Mouse (Mus musculus) liver, embryonic 11.5 days (tissue): ENCODE measurements at regions not wholly inside any gene's neighbourhood (a gene's known extent, or its start where the extent isn't known, plus 50 kb on each side); places are given as distances from the start of the nearest gene placed in this dataset.
"Not testable (repeated sequence)": the region's sequence is repeated elsewhere in the genome, so short reads cannot be mapped to it uniquely, and the experiment has no call there.

Experiments used
- ATAC-seq: fragments of 200-750 bp; cut with Nextera tagmentation; replicated peaks from 2 replicates; pipeline ENCODE4 v1.8.0; 2017; ENCODE audit warnings: moderate number of reproducible peaks, mild to moderate bottlenecking, moderate TSS enrichment, moderate library complexity; ENCODE audit not compliant: low FRiP score
- DNase-seq: peaks from one replicate; pipeline ENCODE4 v3.0.0-alpha.2; 2017; ENCODE audit warnings: low spot score
- H3K27ac ChIP-seq: fragments of 300-500 bp; sonication (generic); 2 replicates; pipeline ENCODE4 v1.5.1; 2014; ENCODE audit warnings: mild to moderate bottlenecking, low read depth, low read length, control low read depth
- H3K27me3 ChIP-seq: fragments of 300-500 bp; sonication (generic); replicated peaks from 2 replicates; pipeline ENCODE4 v1.6.1; 2014; ENCODE audit warnings: low read length, mixed read lengths; ENCODE audit not compliant: control insufficient read depth, insufficient read depth
- H3K36me3 ChIP-seq: fragments of 300-500 bp; sonication (generic); 2 replicates; pipeline ENCODE4 v1.6.1; 2014; ENCODE audit warnings: mild to moderate bottlenecking, low read length, moderate library complexity, mixed read lengths; ENCODE audit not compliant: control insufficient read depth, insufficient read depth
- H3K4me1 ChIP-seq: fragments of 300-500 bp; sonication (generic); replicated peaks from 2 replicates; pipeline ENCODE4 v1.6.1; 2014; ENCODE audit warnings: low read length, mixed read lengths; ENCODE audit not compliant: control insufficient read depth, insufficient read depth
- H3K4me2 ChIP-seq: fragments of 300-500 bp; sonication (generic); 2 replicates; pipeline ENCODE4 v1.6.1; 2014; ENCODE audit warnings: mild to moderate bottlenecking, control low read depth, moderate library complexity
- H3K4me3 ChIP-seq: fragments of 300-500 bp; sonication (generic); 2 replicates; pipeline ENCODE4 v1.5.1; 2014; ENCODE audit warnings: low read depth, low read length, control low read depth
- H3K9ac ChIP-seq: fragments of 300-500 bp; sonication (generic); 2 replicates; pipeline ENCODE4 v1.6.1; 2014; ENCODE audit warnings: low read depth, low read length, control low read depth
- H3K9me3 ChIP-seq: fragments of 300-500 bp; sonication (generic); 2 replicates; pipeline ENCODE4 v1.6.1; 2016; ENCODE audit warnings: low read length, inconsistent platforms, mixed read lengths; ENCODE audit not compliant: control insufficient read depth
- WGBS: fragments of 180-500 bp; shearing (Covaris S2); extraction: QIAGEN DNeasy Blood & Tissue Kit; methylation state at CpG from one replicate; pipeline ENCODE4 v1.1.7; 2014; 5-methylcytosine and 5-hydroxymethylcytosine counted together

DNA sequence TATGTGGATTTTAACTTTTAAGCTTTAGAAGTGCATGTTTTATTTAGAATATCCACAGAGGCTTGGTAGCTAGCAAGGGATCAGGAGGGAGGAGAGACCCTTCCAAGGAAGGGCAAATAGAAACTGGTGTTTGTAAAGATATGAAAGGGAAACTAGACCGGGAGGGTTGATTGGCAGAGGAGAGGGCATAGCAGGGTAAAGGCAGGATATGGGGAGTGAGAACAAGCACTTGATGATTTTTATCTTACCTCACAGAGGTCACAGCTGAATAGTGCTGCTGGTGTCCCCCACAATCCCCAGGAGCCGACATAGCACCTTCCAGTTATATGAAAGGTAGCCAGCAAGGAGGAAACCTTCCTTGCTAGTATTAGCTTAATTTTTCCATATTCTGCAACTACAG, 135.4 kb upstream of the Tet2 start:
- peak; percentile 62 for ATAC-seq
- H3K4me2 ChIP-seq = no peak overlapping the region
- WGBS = 56% methylated on average over 2 of the region's 2 CpGs

DNA sequence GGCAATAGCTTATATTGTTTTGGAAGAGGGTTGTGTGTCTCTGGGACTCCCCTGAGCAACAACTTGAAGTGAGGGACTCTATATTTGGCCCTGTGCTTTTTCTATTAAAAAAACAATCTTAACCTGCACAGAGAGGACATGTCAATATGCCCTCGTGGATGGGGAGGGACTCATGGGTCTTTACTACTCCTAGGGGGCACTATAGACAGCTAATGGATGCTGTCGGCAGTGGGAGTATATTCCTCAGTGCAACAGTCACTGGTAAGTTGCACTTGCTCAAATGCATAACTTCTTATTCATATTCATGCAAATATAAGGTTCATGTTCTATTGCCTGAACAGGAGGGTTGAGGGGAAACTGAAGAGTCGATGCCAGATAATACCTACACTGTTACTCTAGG, 135.9 kb upstream of the Tet2 start:
- 81% methylated on average over 3 of the region's 3 CpGs for WGBS

More for the DNA sequence above, 135.4 kb upstream of the Tet2 start:
- no peak overlapping the region for H3K4me3 ChIP-seq
- no peak overlapping the region for H3K9ac ChIP-seq
- no peaks in the 10 kb centered on the region for H3K27me3 ChIP-seq
- H3K27ac ChIP-seq = no peak overlapping the region
- H3K4me1 ChIP-seq = no peaks in the 10 kb centered on the region
- no peaks in the 10 kb centered on the region for H3K36me3 ChIP-seq
- DNase-seq = no peak
- no peaks in the 10 kb centered on the region for H3K9me3 ChIP-seq

DNA sequence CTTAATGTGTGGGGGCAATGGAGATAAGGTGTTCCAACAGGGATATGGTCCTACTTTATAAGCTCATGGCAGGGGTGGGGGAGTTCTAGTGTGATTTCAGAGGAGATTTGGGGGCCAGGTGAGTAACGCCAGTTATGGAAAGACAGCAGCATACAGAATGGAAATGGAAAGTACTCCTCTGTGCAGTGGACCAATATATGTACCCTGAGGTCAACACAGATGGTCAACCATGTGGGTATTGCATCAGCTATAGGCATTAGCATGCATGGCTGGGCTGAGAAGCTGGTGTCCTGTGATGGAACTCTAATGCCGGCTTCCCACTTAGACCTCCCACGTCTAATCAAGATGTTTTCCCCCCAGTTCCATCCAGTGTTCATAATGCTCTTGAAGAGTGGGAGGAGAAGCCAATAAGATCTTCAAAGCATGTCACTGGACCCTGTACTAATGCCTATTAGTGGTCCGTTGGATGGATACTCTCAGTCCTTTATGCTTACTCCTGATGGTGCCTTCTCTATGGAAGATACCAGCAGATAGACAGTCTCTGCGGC, 139.3 kb upstream of the Tet2 start:
- Histone ChIP-seq H3K36me3 (no peaks in the 10 kb centered on the region), H3K27ac (no peak overlapping the region), H3K4me3 (no peak overlapping the region), H3K4me1 (no peaks in the 10 kb centered on the region), H3K9ac (no peak overlapping the region), H3K4me2 (no peak overlapping the region), H3K9me3 (no peaks in the 10 kb centered on the region), H3K27me3 (no peaks in the 10 kb centered on the region)
- ATAC-seq = no peak
- DNase-seq = no peak
- WGBS = 90% methylated on average over 5 of the region's 5 CpGs

More for the DNA sequence above, 135.9 kb upstream of the Tet2 start:
- Histone ChIP-seq H3K9ac (no peak overlapping the region), H3K4me2 (no peak overlapping the region), H3K4me1 (no peaks in the 10 kb centered on the region), H3K27ac (no peak overlapping the region), H3K27me3 (no peaks in the 10 kb centered on the region), H3K36me3 (no peaks in the 10 kb centered on the region), H3K9me3 (no peaks in the 10 kb centered on the region), H3K4me3 (no peak overlapping the region)
- DNase-seq (no peak), ATAC-seq (no peak)

DNA sequence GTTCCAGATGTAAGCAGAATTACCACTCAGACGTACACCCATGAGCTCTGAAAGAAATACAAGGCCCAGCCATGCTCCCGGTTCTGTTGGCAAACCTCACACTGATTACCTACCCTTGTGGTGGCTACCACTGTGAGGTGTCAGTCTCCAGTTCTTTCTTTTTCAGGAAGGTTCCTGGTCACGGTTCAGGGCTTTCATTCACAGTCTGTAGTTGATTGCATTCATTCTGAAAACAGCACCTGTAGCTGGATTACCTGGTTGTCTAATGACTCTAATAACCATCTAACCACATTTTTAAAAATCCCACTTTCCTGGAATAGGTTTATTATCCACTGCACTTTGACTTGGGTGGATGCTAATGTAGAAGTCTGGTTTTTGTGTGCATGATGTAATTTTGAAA, 139.8 kb upstream of the Tet2 start:
- ATAC-seq = no peak
- 72% methylated on average over 3 of the region's 3 CpGs for WGBS
- no peak overlapping the region for H3K9ac ChIP-seq

DNA sequence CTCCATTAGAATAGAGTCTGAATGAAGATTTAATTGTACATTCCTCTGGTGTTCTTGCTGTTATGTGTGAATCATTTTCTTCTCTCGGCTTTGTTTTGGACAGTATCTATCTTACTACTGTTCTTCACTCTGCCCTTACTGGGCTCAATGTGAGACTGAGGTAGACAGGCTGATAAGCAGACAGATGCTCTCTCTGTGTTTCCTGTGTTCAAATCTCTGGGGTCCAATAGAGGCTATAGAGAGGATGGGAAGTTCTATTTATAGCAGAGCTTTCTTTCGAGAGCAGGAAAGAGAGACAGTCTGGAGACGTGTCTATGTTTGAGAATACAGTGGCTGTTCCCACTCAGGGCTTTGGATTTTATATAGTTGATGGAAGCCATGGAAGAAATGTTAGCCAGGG, 140.5 kb upstream of the Tet2 start:
- Histone ChIP-seq H3K4me1 (no peaks in the 10 kb centered on the region), H3K27ac (no peak overlapping the region), H3K4me3 (no peak overlapping the region), H3K4me2 (no peak overlapping the region), H3K36me3 (no peaks in the 10 kb centered on the region), H3K9ac (no peak overlapping the region), H3K9me3 (no peaks in the 10 kb centered on the region), H3K27me3 (no peaks in the 10 kb centered on the region)
- DNase-seq (no peak), ATAC-seq (no peak)
- WGBS = 32% methylated on average over 3 of the region's 3 CpGs

More for the DNA sequence above, 139.8 kb upstream of the Tet2 start:
- no peak overlapping the region for H3K4me2 ChIP-seq
- H3K27me3 ChIP-seq = no peaks in the 10 kb centered on the region
- H3K4me1 ChIP-seq = no peaks in the 10 kb centered on the region
- H3K36me3 ChIP-seq = no peaks in the 10 kb centered on the region
- no peak overlapping the region for H3K27ac ChIP-seq
- H3K4me3 ChIP-seq = no peak overlapping the region
- no peak for DNase-seq
- H3K9me3 ChIP-seq = no peaks in the 10 kb centered on the region

DNA sequence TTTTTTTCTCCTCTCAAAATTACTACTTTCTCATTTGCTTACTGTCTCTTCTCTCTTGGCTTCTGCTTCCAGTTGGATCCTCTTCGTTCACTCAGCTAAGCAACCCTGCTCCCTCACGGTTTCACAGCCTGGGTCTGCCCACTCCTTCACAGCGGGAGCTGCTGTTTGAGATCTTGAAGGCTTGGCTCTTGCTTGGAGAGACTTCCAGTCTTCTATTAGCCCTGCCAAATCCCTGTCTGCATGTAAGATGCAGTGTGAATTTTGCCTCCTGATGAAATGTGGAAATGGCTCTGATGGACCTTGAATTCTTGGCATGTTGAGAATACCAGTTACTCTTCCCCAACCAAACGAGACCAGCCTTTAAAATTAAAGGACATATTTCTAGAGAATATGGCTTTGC, 149.1 kb upstream of the Tet2 start:
- Histone ChIP-seq H3K9ac (no peak overlapping the region), H3K9me3 (no peaks in the 10 kb centered on the region), H3K27me3 (no peaks in the 10 kb centered on the region), H3K4me3 (no peak overlapping the region), H3K4me2 (no peak overlapping the region), H3K27ac (no peak overlapping the region), H3K36me3 (no peaks in the 10 kb centered on the region), H3K4me1 (no peaks in the 10 kb centered on the region)
- 57% methylated on average over 4 of the region's 4 CpGs for WGBS
- ATAC-seq (no peak), DNase-seq (no peak)

DNA sequence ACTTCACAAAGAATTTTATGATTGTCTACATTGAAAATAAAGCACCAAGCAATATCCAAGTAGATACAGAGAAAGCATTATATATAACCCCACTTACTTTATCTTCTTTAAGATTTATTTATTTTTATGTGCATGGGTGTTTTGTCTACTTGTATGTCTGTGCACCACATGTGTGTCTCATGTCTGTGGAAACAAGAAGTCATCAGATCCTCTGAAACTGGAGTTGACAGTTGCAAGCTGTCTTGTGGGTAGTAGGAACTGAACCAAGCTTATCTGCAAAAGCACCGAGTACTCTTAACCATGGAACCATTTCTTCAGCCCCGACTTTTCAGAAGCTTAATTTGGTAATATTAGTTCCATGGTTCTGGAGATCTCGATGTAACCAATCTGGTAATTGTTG, 151.2 kb upstream of the Tet2 start:
- H3K4me2 ChIP-seq = no peak overlapping the region
- H3K4me1 ChIP-seq = no peaks in the 10 kb centered on the region
- ATAC-seq (no peak), DNase-seq (no peak)
- no peak overlapping the region for H3K4me3 ChIP-seq
- no peak overlapping the region for H3K9ac ChIP-seq
- H3K36me3 ChIP-seq = no peaks in the 10 kb centered on the region
- WGBS = 57% methylated on average over 3 of the region's 3 CpGs
- H3K27me3 ChIP-seq = no peaks in the 10 kb centered on the region
- no peaks in the 10 kb centered on the region for H3K9me3 ChIP-seq
- no peak overlapping the region for H3K27ac ChIP-seq

DNA sequence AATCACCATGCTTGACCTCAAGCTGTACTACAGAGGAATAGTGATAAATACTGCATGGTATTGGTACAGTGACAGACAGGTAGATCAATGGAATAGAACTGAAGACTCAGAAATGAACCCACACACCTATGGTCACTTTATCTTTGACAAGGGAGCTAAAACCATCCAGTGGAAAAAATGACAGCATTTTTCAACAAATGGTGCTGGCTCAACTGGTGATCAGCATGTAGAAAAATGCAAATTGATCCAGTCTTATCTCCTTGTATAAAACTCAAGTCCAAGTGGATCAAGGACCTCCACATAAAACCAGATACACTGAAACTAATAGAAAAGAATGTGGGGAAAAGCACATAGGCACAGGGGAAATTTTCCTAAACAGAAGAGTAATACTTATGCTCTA, 159.9 kb upstream of the Tet2 start:
- H3K9ac ChIP-seq, ATAC-seq, H3K27me3 ChIP-seq, H3K27ac ChIP-seq, H3K4me1 ChIP-seq, H3K36me3 ChIP-seq, H3K4me3 ChIP-seq, H3K4me2 ChIP-seq, DNase-seq, H3K9me3 ChIP-seq: not testable (repeated sequence)

DNA sequence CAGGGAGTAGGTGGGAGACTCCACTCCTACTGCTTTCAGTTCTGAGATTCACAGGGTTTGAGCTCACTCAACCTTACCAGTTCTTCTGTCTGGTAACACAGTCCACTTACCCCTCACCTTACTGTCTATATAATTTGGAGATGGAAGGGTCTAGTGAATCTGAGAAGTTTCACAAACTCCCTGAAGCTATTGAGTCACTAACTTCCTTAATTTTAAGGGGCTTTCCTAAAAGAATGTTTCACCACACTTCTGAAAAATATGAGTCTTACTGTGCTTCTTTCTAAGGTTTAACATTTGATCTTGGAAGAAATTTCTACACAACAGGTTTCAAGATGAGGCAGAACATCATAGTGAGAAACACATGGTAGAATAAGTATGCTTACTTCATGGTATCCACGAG, 166.6 kb upstream of the Tet2 start:
- Histone ChIP-seq H3K27ac (no peak overlapping the region), H3K27me3 (no peaks in the 10 kb centered on the region), H3K4me2 (no peak overlapping the region), H3K36me3 (no peaks in the 10 kb centered on the region), H3K9me3 (no peaks in the 10 kb centered on the region), H3K4me3 (no peak overlapping the region), H3K9ac (no peak overlapping the region), H3K4me1 (no peaks in the 10 kb centered on the region)
- DNase-seq (no peak), ATAC-seq (no peak)
- WGBS = 68% methylated on average over 1 of the region's 1 CpGs
